Mouse (Mus musculus): Measurements from ENCODE around the gene Myo1e. TPM values are rescaled to one million over a fixed set of nuclear protein-coding genes. Genes with fewer than 3 reads are reported as not detected.

Myo1e gene
- 11.0 and 12.0 TPM in 2 replicates for polyA plus RNA-seq (2016; fragmentation: Nextera tagmentation; extraction: Ambion mirVana)

- Histone ChIP-seq H3K4me1 (peaks cover 15% of the 10 kb centered on the region), H3K9ac (replicated peaks) (peak within 1 kb of the TSS; percentile 67), H3K4me2 (replicated peaks) (peak within 1 kb of the TSS; percentile 98), H3K27me3 (peaks cover 25% of the 10 kb centered on the region), H3K4me3 (peak within 1 kb of the TSS; percentile 59), H3K27ac (replicated peaks) (peak within 1 kb of the TSS; percentile 66), H3K36me3 (no peaks in the 10 kb centered on the region), H3K9me3 (no peaks in the 10 kb centered on the region)
- peak; percentile 91 for ATAC-seq (ENCODE audit: low FRiP score, low read depth)
- WGBS, result under 1% methylated on average over 43 of the region's 43 CpGs
These were observed at the start of gene Myo1e for GRCm38 (mm10) chr9:70207151-70207831. TSS of gene Myo1e (plus strand) at chr9:70207350.

- Histone ChIP-seq H3K27me3 (no peaks in the 10 kb centered on the region), H3K9ac (replicated peaks) (no peak overlapping the region), H3K4me1 (no peaks in the 10 kb centered on the region), H3K4me3 (no peak overlapping the region), H3K4me2 (replicated peaks) (no peak overlapping the region), H3K36me3 (no peaks in the 10 kb centered on the region), H3K9me3 (no peaks in the 10 kb centered on the region), H3K27ac (replicated peaks) (no peak overlapping the region)
- ATAC-seq (ENCODE audit: low FRiP score, low read depth), result no peak
- 83% methylated on average over 10 of the region's 10 CpGs for WGBS
These were observed 47.1 kb upstream of the Myo1e start for GRCm38 (mm10) chr9:70160071-70160470.

GRCm38 (mm10) chr9:70168973-70169372 lies 38.2 kb upstream of the Myo1e start:
- Histone ChIP-seq H3K9ac (replicated peaks) (no peak overlapping the region), H3K27ac (replicated peaks) (no peak overlapping the region), H3K4me1 (peaks cover 3% of the 10 kb centered on the region; the same call in 1 of the 2 replicates), H3K36me3 (no peaks in the 10 kb centered on the region), H3K4me3 (no peak overlapping the region), H3K9me3 (no peaks in the 10 kb centered on the region), H3K4me2 (replicated peaks) (no peak overlapping the region), H3K27me3 (no peaks in the 10 kb centered on the region)
- ATAC-seq (ENCODE audit: low FRiP score, low read depth), result no peak
- 86% methylated on average over 7 of the region's 7 CpGs for WGBS

- no peaks in the 10 kb centered on the region for H3K9me3 ChIP-seq
- ATAC-seq (ENCODE audit: low FRiP score, low read depth), result peak; percentile 30; the same call in 1 of the 2 replicates
- no peak overlapping the region for H3K4me3 ChIP-seq
- H3K27me3 ChIP-seq, result no peaks in the 10 kb centered on the region
- no peak overlapping the region for H3K4me2 ChIP-seq (replicated peaks)
- H3K36me3 ChIP-seq, result no peaks in the 10 kb centered on the region
- H3K4me1 ChIP-seq, result peaks cover 18% of the 10 kb centered on the region
- 40% methylated on average over 4 of the region's 4 CpGs for WGBS
- H3K9ac ChIP-seq (replicated peaks), result no peak overlapping the region; the same call in 1 of the 2 replicates
- peak overlapping the region; percentile 74 for H3K27ac ChIP-seq (replicated peaks)
These were observed 32.8 kb upstream of the Myo1e start for GRCm38 (mm10) chr9:70174291-70174848.

GRCm38 (mm10) chr9:70174896-70175295 lies 32.3 kb upstream of the Myo1e start:
- Histone ChIP-seq H3K4me2 (replicated peaks) (no peak overlapping the region), H3K4me1 (peaks cover 18% of the 10 kb centered on the region), H3K9ac (replicated peaks) (no peak overlapping the region; the same call in 1 of the 2 replicates), H3K4me3 (no peak overlapping the region), H3K27me3 (no peaks in the 10 kb centered on the region), H3K9me3 (no peaks in the 10 kb centered on the region), H3K36me3 (no peaks in the 10 kb centered on the region), H3K27ac (replicated peaks) (peak overlapping the region; percentile 74)
- ATAC-seq (ENCODE audit: low FRiP score, low read depth), result no peak
- WGBS, result 33% methylated on average over 6 of the region's 6 CpGs

- no peak overlapping the region for H3K27ac ChIP-seq (replicated peaks)
- no peak overlapping the region for H3K4me2 ChIP-seq (replicated peaks)
- no peak for ATAC-seq (ENCODE audit: low FRiP score, low read depth)
- no peak overlapping the region for H3K9ac ChIP-seq (replicated peaks)
- no peaks in the 10 kb centered on the region for H3K9me3 ChIP-seq
- H3K4me1 ChIP-seq, result peaks cover 19% of the 10 kb centered on the region
- no peaks in the 10 kb centered on the region for H3K27me3 ChIP-seq
- WGBS, result 71% methylated on average over 3 of the region's 3 CpGs
- H3K4me3 ChIP-seq, result no peak overlapping the region
- no peaks in the 10 kb centered on the region for H3K36me3 ChIP-seq
These were observed 30.9 kb upstream of the Myo1e start for GRCm38 (mm10) chr9:70176291-70176690.

- H3K9ac ChIP-seq (replicated peaks), result no peak overlapping the region
- no peak for ATAC-seq (ENCODE audit: low FRiP score, low read depth)
- 68% methylated on average over 12 of the region's 12 CpGs for WGBS
These were observed 25.4 kb upstream of the Myo1e start for GRCm38 (mm10) chr9:70181719-70182118.

GRCm38 (mm10) chr9:70182639-70183038 lies 24.5 kb upstream of the Myo1e start:
- Histone ChIP-seq H3K27ac (replicated peaks) (no peak overlapping the region), H3K4me1 (peaks cover 16% of the 10 kb centered on the region; the same call in 1 of the 2 replicates), H3K9ac (replicated peaks) (no peak overlapping the region), H3K36me3 (no peaks in the 10 kb centered on the region), H3K4me2 (replicated peaks) (no peak overlapping the region), H3K4me3 (no peak overlapping the region), H3K27me3 (no peaks in the 10 kb centered on the region), H3K9me3 (no peaks in the 10 kb centered on the region)
- ATAC-seq (ENCODE audit: low FRiP score, low read depth), result no peak
- 52% methylated on average over 7 of the region's 7 CpGs for WGBS

More at GRCm38 (mm10) chr9:70181719-70182118, 25.4 kb upstream of the Myo1e start:
- no peaks in the 10 kb centered on the region for H3K36me3 ChIP-seq
- H3K27ac ChIP-seq (replicated peaks), result no peak overlapping the region
- H3K27me3 ChIP-seq, result no peaks in the 10 kb centered on the region
- H3K4me1 ChIP-seq, result peaks cover 16% of the 10 kb centered on the region; the same call in 1 of the 2 replicates
- no peak overlapping the region for H3K4me3 ChIP-seq
- no peak overlapping the region for H3K4me2 ChIP-seq (replicated peaks)
- no peaks in the 10 kb centered on the region for H3K9me3 ChIP-seq

GRCm38 (mm10) chr9:70192336-70192735 lies 14.8 kb upstream of the Myo1e start:
- no peaks in the 10 kb centered on the region for H3K27me3 ChIP-seq
- ATAC-seq (ENCODE audit: low FRiP score, low read depth), result no peak
- no peak overlapping the region for H3K27ac ChIP-seq (replicated peaks)
- H3K4me2 ChIP-seq (replicated peaks), result no peak overlapping the region
- no peaks in the 10 kb centered on the region for H3K4me1 ChIP-seq
- H3K4me3 ChIP-seq, result no peak overlapping the region
- no peak overlapping the region for H3K9ac ChIP-seq (replicated peaks)
- H3K36me3 ChIP-seq, result no peaks in the 10 kb centered on the region
- 91% methylated on average over 5 of the region's 5 CpGs for WGBS
- H3K9me3 ChIP-seq, result no peaks in the 10 kb centered on the region

- Histone ChIP-seq H3K27ac (replicated peaks) (no peak overlapping the region), H3K9me3 (no peaks in the 10 kb centered on the region), H3K4me2 (replicated peaks) (no peak overlapping the region), H3K4me1 (no peaks in the 10 kb centered on the region), H3K27me3 (no peaks in the 10 kb centered on the region), H3K4me3 (no peak overlapping the region), H3K9ac (replicated peaks) (no peak overlapping the region), H3K36me3 (no peaks in the 10 kb centered on the region)
- ATAC-seq (ENCODE audit: low FRiP score, low read depth), result no peak
- 88% methylated on average over 11 of the region's 11 CpGs for WGBS
These were observed 12.5 kb upstream of the Myo1e start for GRCm38 (mm10) chr9:70194622-70195021.

- no peaks in the 10 kb centered on the region for H3K9me3 ChIP-seq
- H3K27ac ChIP-seq (replicated peaks), result no peak overlapping the region
- H3K4me2 ChIP-seq (replicated peaks), result no peak overlapping the region
- H3K27me3 ChIP-seq, result no peaks in the 10 kb centered on the region
- H3K4me3 ChIP-seq, result no peak overlapping the region
- H3K36me3 ChIP-seq, result no peaks in the 10 kb centered on the region
- no peak overlapping the region for H3K9ac ChIP-seq (replicated peaks)
- H3K4me1 ChIP-seq, result 0 out of 2 replicates have a peak, but pooled peaks cover 3% of the 10 kb centered on the region
- 80% methylated on average over 15 of the region's 15 CpGs for WGBS
- ATAC-seq (ENCODE audit: low FRiP score, low read depth), result no peak
These were observed 10.0 kb upstream of the Myo1e start for GRCm38 (mm10) chr9:70196956-70197659.

- Histone ChIP-seq H3K27me3 (no peaks in the 10 kb centered on the region), H3K9me3 (no peaks in the 10 kb centered on the region), H3K36me3 (no peaks in the 10 kb centered on the region), H3K4me2 (replicated peaks) (no peak overlapping the region), H3K4me3 (no peak overlapping the region), H3K4me1 (0 out of 2 replicates have a peak, but pooled peaks cover 3% of the 10 kb centered on the region), H3K27ac (replicated peaks) (no peak overlapping the region), H3K9ac (replicated peaks) (no peak overlapping the region)
- 91% methylated on average over 8 of the region's 8 CpGs for WGBS
- no peak for ATAC-seq (ENCODE audit: low FRiP score, low read depth)
These were observed 9.2 kb upstream of the Myo1e start for GRCm38 (mm10) chr9:70197992-70198391.
